Mouse (Mus musculus): ENCODE measurements around the gene Gm36028.

DNA sequence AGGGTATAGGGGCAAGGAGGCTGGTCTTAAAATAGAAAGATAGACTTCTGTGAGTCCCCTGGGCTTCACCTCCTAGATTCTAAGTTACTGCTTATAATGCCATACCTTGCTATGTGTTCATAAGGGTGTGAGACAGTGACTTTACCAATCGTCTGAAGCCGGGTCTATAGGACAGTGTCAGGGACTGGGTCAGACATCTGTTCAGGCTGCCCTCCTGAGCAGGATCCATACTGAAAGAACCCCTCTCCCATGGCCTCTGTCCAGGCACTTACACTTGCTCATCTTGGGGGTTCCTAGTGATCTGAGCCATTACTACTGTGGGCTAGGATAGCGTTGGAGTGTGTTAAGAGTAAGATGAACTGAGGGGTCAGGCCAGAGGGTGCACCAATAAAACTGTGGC lies 34.7 kb downstream of the Gm36028 start:
- TF ChIP-seq CTCF (IDR thresholded peaks at IDR 0.05; ENCODE audit: insufficient read depth, low read depth, low read length) (no peak), POLR2A (IDR thresholded peaks at IDR 0.05; ENCODE audit: insufficient read depth, low read depth, low read length) (no peak)
